Mouse (Mus musculus): ENCODE measurements around the gene Ahdc1. TPM values are rescaled to one million over a fixed set of nuclear protein-coding genes. Genes with fewer than 3 reads are reported as not detected.
"Not testable (repeated sequence)": the region's sequence is repeated elsewhere in the genome, so short reads cannot be mapped to it uniquely, and the experiment has no call there.

Gene Ahdc1
- polyA plus RNA-seq, 1 experiment, result 18.3 TPM

DNA sequence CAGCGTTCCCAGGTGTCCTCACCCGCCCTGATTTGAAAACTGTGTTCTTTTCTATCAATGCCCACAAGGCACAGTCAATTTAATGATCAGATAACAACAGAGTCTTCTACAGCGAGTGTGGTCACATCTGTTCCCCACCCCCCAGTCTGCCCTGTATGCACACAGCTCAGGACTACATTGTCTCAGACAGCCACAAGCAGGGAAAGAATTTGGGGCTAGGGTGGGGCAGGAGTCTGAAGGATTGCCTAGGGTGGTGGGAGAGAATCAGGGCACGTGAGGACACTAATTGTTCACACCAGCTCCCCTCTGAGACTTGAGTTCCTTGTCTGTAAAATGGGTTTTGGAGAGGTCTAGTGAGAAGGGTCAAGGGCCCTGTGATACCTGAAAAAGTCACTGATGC lies 17.5 kb upstream of the Ahdc1 start:
- no peak for DNase-seq (ENCODE audit: low read depth)

DNA sequence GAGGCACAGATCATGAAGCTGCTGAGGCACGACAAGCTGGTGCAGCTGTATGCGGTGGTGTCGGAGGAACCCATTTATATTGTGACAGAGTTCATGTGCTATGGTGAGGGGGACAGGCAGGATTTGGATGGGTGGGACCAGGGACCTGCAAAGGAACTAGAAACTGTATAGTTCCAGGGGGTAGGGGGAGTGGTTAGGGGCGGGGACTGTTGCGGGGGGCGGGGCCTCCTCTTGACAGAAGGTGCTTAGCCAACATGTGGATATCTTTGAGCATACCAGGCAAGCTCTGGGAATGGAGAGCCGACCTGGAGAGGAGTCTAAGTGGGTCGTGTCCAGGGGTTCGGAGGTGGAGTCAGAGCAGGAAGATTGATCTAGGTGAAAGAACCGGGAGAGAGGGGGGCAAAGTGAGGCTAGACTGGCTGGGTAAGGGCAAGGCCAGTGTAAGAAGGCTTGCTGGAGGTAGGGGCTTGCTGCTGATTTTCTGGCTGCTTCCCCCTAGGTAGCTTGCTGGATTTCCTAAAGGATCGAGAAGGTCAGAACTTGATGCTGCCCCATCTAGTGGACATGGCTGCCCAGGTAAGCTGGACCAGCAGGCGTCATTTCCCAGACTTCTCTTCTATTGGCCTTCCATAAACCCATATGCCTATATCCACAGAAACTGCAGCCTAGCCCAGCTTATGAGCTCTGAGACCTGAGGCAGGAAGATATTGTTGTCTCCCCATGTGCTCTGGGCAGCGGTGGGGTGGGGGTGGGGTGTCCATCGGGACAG lies 13.4 kb upstream of the Ahdc1 start:
- no peak for DNase-seq (ENCODE audit: low read depth)

DNA sequence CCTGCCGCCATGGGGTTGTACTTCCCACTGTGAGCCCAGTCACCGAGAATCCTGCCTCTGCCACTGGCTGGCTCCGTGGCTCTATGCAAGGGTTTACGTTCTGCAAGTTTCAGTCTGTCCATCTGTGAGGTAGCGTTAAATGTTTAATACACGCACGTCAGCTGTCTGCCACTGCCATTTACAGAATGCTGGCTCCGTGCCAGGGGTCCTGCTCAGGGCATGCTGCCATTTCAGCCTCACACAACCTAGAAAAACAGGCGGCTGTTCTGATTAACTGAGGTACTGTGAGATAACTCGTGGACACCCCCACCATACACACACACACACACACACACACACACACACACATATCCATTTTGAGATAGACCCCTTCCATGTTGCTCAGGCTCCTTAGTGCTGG lies 8.2 kb upstream of the Ahdc1 start:
- DNase-seq (ENCODE audit: low read depth), result no peak

DNA sequence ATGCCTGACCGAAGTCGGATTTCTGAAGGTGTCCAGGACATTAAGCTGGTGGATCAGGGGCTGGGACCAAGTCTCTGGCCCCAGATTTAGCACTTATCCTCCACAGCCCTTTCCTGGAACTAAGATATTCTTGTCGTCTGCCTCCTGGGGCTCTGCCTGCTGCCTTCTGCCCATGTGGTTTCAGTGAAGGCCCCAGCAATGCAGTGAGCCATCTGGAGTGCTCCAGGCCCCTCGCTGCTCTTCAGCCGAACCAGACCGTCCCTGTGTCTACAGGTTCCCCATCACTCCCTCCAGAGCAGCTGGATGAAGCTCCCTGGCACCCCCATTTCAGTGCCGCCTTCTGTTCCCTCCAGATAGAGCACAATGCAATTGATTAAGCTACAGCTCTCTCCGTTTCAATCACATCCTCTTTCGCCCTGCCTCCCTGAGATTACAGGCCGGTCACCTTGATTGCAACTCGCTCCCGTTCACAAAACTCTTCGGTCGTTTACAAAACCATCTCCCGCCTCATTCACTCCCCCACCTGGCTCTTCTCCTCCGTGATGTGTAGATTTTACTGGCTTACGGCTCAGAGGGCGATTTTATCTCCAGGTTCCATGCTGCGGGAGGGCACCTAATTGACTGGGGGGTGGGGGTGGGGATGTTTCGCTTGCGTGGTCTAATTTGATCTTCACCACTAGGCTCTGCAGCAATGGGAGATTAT lies 7.6 kb upstream of the Ahdc1 start:
- no peak for DNase-seq (ENCODE audit: low read depth)

DNA sequence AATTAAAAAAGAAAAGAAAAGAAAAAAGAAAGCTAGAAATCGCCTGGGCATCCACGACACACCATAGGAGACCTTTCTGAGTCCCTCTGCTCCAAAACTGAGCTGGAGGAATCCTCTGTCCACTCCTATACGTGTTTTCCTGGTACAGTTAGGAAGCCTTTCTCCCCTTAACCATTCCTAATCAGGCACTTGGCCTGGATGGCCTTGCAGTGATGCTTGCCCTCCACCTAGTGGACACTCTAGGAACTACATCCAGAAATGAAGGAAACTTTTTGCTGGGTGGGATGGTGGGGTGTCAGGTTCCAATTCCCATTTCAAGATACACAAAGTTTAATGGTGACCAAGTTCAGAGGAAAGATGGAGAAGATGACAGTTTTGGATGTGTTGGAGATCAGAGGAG lies 5.8 kb upstream of the Ahdc1 start:
- no peak for DNase-seq (ENCODE audit: low read depth)

DNA sequence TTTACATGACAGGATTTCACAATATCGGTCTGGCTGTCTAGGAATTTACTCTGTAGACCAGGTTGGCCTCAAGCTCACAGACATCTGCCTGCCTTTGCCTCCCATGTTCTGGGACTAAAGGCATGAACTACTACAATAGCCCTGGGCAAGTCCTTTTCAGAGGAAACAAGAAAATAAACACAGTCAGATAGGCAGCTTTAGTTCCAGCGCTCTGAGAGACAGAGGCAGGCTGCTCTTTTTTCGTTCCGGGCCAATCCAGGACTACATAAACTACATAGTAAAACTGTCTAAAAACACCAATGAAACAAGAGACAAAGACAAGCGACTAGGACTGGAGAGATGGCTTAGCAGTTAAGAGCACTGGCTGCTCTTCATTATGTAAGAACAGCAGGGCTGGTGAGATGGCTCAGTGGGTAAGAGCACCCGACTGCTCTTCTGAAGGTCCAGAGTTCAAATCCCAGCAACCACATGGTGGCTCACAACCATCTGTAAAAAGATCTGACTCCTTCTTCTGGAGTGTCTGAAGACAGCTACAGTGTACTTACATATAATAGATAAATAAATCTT lies 5.1 kb upstream of the Ahdc1 start:
- not testable (repeated sequence) for DNase-seq (ENCODE audit: low read depth)

DNA sequence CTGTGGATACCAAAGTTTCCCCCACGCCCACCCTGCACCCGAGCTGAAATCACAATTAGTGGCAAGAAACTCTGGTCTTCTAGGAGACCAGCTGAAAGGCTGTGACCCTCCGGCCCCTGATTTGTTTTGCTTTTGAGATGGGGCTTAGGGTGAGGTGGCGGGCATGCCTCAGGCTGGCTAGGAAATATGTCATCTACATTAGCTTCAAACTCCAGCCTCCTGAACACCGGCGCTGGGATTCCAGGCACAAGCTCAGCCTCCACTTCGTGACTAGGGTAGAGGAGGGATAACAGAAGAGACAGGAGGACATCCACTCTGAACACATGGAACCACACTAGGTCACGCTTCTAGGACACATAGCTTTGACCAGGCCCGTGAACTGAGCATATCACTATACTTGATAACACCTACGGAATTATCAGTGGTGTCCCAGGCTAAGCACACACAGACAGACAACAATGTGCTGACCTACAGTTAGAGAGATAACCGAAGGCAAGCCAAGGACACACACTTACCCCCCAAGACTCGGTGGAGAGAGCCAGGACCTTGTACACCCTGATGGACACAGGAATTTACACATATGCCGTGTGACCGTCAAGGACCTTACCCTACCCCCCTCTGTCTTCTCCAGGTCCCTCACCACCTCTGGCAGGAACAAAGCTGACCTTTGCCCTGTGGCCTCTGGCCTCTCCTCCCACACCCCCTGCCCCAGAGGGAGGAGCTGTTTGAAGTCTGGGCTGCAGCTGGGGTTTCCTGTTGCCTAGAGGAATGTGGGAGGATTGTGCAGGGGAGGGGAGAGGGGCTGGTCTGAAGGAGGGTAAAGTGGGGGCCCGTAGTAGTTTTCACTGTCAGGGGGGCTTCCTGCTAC lies 3.3 kb upstream of the Ahdc1 start:
- DNase-seq (ENCODE audit: low read depth), result no peak

DNA sequence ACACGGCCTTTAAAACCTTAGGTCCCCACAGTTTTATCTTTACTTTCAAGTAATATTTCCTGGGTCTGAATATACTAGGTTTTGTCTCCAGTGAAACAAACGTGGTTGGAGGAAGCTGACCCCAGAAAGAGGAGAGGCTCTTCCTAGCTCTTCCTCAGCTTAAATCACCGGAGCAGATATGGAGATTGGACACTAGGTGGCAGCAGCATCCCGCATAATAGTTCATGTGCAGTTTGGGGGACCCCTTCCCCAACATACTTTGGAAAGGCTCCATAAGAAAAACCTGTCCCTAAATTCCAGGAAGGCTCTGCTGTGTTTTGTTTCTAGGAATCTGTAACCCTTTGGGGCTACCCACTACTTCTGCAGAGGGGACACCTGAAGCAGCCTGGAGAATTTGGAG lies 1.9 kb upstream of the Ahdc1 start:
- DNase-seq (ENCODE audit: low read depth), result no peak

DNA sequence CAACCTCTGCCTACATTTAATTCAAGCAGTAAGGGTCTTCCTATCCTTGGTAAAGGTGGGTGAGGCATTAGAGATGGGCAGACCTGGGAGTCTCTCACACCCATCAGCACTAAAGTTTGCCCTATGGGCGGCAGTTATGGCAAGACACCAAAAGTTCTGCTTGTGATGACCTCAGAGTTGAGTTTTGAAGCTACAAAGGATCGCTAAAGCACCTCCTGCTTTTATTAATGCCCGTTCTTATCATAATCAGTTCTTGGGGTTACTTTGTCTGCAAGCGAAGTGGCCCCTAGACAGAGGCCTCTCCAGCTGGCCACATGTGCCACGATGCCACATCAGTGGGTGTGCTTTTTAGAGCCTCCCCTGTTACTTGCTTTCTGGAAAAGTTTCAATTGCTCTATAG lies 1.4 kb upstream of the Ahdc1 start:
- no peak for DNase-seq (ENCODE audit: low read depth)

DNA sequence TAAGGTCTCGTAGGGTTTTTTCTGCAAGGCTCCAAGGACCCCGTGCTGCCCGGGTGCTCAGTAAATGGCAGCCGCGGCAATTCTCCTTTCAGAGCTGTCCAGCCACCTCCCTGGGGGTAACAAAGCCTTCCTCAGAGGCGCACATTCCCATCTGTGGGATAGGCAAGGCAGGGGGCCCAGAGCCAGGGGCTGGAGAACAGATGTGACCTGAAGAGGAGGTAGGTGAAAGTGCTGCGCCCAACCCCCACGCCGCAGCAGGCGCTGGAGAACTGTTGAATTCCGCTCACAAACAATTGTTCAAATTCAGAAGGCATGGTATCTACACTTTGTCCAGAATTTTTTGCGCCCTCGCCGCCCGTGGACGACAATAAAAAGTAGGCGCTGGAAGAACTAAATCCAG lies 449 bp upstream of the Ahdc1 start:
- DNase-seq (ENCODE audit: low read depth), result no peak

DNA sequence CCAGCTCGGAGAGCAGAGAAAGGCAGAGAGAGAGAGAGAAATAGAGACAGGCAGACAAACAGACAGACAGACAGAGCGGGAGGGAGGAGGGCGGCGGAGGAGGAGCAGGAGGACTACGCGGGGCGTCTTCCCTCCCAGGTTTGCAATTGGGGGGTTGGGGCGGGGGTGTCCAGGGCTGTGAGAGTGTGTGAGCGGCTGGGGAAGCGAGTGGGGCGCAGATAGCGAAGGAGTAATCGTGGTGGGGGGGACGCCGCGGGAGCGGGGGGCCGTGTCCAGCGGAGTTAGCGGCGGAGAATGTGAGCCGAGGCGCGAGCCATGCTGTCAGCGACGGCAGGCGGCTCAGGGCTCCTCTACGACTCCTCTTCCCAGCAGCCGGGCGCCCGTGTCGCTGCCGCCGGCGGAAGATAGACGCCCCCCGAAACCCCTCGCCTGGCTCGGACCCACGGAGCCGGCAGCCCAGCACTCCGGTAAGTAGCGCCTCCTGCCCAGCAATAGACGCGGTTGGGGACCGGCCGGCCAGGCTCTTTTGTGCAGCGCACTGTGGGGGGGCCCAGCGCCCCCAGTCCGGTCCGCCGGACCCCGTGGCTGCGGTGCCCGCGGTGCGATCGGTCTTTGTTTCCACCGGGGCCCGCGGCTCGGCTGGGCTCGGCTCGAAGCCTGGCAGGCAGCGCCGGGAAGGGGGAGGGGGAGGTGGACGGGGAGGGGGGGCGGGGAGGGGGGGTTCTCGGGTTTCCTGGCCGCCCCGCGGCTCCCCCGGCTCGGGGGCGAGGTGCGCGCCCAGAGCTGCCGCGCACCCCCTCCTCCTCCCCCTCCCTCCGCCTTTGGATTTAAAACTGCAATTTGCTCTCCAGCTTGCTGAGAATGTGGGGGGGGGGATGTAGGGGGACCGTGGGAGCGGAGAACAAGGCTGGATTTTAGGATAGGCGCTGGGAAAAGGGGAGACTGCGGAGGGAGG lies 1.0 kb downstream of the Ahdc1 start:
- DNase-seq (ENCODE audit: low read depth), result no peak

DNA sequence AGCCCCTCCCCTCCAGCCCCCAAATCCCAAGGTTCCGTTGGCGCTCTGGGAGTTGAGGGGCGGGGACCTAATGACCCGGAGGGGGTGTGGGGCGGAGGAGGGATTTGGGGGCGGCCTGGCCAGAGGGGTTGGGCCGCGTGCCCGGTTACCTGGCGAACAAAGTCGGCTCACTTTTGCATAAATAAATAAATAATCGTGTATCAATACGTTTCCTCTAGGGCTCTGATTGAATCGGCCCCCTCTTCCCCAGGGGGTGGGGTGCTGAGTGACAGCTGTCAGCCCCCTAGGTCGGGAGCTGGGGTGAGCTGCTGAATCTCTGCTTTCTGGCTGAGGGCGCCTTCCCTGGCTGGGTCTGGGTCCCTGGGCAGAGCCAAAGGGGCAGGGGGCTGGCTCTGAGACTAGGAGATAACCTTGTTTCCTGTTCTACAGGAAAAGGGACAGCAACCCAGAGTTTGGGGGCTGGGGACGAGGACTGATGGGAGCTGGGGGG lies 1.8 kb downstream of the Ahdc1 start:
- no peak for DNase-seq (ENCODE audit: low read depth)

DNA sequence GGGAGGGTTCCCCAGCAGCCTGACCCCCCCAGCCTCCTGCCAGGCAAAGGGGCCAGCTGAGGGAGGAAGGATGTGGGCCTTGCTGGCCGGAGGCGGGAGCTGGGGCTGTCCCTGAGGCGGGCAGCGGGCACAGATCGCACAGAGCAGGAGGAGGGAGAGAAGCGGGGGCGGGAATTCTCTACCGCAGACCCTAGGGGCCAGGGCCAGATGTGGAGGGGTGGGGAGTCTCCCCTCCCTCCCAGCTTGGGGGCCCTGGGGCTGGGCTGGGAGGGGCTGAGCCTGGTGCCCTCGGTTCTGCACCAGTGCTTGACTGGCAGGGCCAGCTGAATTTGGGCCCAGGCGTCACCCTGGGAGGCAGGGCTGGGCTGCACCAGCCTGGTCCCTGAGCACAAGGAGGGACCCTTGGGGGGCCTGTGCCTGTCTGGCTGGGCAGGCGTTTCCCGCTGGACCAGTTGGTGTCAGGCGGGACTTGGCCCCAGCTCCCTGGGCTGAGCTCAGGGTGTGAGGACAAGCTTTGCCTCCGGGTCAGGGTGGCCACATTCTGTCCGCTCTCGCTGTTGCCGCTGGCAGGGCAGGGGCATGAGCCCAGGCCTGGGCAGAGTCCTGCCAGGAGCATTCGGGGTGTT lies 2.3 kb downstream of the Ahdc1 start:
- no peak for DNase-seq (ENCODE audit: low read depth)

DNA sequence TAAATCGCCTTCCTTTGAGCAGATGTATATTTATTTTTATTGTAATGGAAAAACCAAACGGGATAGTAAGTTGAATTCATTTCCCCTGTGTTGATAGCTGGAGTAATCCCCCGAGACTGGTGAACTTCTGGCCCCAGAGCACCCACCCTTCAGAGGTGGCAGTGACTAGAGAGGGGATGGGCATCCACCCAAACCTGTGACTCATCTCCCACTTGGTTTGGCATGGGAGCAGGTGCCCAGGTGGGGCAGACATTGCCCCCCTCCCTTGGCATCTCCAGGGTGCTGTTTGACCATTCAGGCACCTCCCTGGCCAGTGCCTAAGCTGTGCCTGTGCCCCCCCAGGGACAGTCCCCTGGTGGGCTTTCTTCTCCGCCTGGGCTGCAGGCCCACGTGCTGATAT lies 3.0 kb downstream of the Ahdc1 start:
- DNase-seq (ENCODE audit: low read depth), result no peak

DNA sequence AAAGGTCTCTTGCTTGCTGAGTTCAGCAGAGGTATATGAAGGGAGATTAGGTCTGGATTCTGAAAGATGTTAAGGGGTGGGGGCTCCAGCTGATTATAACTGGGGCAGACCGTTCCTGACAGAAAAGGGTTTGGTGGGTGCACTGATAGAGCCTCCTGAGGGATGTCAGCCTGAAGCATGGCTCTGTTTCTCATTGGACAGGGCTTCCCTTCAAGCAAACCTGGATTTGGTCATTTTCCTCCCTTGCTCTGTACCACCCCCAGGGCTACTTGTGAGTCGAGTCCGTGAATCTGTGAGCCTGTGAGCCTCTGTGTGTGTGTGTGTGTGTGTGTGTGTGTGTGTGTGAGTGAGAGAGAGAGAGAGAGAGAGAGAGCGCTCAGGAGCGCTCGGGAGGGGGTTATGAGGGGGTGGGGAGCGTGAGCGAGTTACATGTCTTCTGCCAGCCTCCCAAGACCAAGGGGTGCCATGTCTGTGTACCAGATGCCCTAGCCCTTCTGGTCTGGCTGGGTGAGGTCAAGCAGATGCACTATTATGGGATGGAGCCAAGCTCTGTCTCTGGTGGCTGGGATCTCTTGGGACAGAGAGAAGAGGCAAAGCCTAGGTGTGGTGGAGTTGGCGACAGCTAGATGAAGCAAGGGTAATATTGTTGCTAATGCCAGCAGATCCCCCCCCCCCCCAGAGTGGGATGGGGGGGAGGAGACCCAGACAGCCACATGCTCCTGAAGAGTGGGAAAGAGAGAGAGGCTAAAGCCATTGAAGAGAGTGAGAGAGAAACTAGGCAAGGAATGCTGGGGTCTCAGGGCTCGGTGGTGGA lies 4.0 kb downstream of the Ahdc1 start:
- DNase-seq (ENCODE audit: low read depth), result no peak

DNA sequence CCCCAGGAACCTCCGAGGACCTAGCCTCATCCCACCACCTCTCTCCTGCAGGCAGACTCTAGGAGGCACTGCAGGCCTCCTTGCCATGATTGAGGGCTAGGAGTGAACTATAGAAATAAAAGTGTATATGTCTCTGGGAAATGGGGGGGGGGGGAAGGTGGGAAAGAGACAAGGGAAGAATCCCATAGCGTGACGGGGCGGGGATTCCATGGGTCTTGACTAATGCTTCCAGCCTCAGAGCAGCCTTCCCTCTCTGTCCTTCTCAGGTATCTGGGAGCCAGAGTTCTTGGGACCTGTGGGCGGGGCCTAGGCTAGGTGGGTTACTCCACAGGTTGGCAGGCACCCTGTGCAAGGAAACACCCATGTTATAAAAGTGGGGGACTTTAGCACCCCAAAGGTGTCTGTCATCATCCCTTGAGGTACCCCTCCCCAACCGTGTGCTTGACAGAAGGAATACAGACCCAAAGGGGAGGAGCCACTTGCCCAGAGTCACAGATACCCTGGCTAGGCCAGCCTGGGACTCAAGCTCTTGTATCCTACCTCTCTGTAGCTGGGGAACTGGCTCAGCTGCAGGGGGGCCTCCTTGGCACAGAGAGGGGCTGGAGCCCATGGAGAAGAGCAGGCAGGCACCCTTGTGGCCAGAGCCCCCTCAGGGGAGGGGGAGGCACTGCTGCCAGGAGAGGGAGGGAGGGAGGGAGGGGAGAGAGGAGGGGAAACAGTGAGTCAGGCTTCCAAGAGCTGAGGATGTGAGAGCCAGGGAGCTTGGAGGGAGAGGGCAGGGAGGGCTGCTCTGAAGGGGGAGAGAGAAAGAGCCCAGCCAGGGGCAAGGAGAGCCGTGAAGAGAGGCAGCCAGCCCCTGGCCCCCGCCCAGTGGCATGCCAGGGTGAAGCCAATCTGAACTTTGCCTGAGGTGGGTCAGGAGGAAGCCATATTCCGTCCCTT lies 4.9 kb downstream of the Ahdc1 start:
- no peak for DNase-seq (ENCODE audit: low read depth)

DNA sequence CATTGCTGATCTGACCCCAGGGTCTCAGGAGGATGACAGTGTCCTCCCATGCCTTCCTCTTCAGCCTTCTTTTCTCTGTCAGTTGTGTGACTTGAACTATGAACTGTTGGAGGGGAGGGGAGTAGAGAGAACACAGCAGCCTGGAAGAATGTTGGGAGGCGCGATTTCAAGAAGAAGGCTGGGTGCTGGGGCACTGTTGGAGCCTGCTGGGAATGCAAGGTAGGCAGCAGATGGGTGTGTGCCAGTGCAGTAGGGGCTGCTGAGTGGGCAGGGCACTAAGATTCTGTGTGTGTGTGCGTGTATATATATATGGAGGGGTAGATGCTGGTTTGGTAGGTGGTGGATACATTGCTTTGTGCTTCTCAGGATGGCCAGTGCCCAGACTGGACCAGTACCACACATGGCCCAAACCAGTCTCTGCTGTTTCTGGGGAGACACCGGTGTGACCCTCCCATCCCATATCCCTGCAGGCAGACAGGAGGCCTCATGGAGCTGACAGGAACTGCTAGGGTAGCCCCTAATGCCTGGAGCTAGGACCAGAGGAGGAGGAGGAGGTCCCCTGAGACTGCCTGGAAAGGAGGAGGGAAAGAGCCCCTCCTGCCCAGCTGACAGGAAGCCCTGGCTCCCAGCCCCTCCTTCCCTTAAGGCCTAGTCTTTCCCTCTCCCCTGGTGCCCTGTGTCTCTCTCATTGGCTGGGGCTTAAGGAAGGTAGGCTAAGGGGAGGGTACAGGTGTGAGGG lies 5.8 kb downstream of the Ahdc1 start:
- DNase-seq (ENCODE audit: low read depth), result no peak

All from gonadal fat pad, adult 2 months (tissue).